Mouse (Mus musculus) brown adipose tissue, adult 24 weeks (tissue): Measurements from ENCODE around the gene Ankdd1b. TPM values are rescaled to one million over a fixed set of nuclear protein-coding genes. Genes with fewer than 3 reads are reported as not detected.
A peak's percentile ranks its signal among the peaks of the same experiment; 100 is the strongest.

Experiments
- H3K27ac ChIP-seq: fragments of 200-500 bp; replicated peaks from 2 replicates; pipeline ENCODE4 v1.5.1; 2012; ENCODE audit warnings: low read depth, mild to moderate bottlenecking, low read length
- H3K4me1 ChIP-seq: fragments of 200-500 bp; 2 replicates; pipeline ENCODE4 v1.6.1; 2012; ENCODE audit warnings: low read length, mixed read lengths; ENCODE audit not compliant: control insufficient read depth, insufficient read depth, insufficient read length
- H3K4me3 ChIP-seq: fragments of 200-500 bp; 2 replicates; pipeline ENCODE4 v1.5.1; 2012; ENCODE audit warnings: low read depth, mild to moderate bottlenecking, low read length, moderate library complexity; ENCODE audit not compliant: insufficient read depth
- polyA plus RNA-seq: library from polyadenylated mRNA; stranded (reverse); fragments of >200 nt; gene quantifications from 2 replicates; pipeline ENCODE4 v1.2.4, GENCODE M21; 2012; ENCODE audit not compliant: missing spikeins, insufficient read depth, insufficient read length

The Ankdd1b gene
- polyA plus RNA-seq, 1 experiment, result not detected

DNA sequence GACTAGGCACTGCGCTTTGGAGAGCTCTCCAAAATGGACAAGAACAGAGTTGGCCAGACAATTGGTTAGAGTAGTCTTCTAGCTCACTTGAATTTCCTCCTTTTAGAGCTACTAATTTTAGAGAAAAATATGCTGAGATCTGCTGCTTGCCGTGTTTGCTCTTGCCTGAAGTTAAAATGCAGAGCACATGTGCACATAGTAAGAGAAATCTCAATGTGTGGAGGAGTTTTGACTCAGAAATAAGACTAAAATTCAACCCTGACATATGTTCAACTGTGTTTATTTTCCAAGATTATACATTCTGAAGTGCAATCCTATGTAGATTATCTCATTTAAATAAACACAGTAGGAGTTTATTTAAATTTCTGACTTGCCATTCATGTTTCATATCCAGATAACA lies 65.5 kb downstream of the Ankdd1b start:
- no peak overlapping the region for H3K4me3 ChIP-seq
- H3K4me1 ChIP-seq, result no peaks in the 10 kb centered on the region
- no peak overlapping the region for H3K27ac ChIP-seq

DNA sequence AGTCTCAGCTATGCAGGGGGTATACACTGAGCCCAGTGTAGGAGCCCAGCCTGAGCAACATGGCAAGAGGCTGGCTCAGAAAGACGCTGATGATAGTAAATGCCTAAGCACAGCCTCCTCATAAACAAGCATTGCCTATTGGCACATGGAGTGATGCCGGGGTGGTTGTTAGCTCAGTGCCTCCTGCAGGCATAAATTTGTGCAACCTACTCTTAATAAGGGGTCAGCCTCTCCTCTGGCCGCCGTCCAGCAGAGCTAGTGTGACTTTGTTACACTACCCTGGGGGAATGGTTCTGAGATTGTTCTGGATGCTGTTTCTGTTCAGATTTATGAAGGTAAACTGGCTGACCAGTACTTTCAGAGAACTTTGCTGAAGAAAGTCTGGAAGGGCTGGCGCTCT lies 69.7 kb downstream of the Ankdd1b start:
- H3K27ac ChIP-seq, result no peak overlapping the region
- H3K4me3 ChIP-seq, result no peak overlapping the region
- no peaks in the 10 kb centered on the region for H3K4me1 ChIP-seq

DNA sequence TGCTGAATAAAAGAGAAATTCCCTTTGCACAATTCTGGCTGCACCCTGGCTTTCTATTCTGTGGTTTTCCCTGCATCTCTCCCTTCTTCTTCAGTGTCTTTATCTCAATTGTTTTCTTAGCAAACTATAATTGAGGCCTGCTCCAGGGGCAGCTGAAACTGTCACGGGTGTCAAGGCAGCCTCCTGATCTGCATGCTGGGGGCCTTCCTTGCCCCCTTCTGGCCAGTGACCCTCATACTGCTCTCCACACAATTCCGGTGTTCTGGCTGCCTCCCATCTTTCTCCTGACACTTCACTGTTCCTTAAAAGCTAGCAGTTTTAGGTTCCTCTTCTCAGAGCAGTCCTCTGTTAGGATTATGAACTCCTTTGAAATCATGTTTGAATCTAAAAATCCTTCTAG lies 81.7 kb downstream of the Ankdd1b start:
- Histone ChIP-seq H3K4me1 (peaks cover 3% of the 10 kb centered on the region), H3K4me3 (peak overlapping the region; percentile 33; the same call in 1 of the 2 replicates), H3K27ac (no peak overlapping the region)

- Histone ChIP-seq H3K27ac (no peak within 1 kb of the TSS), H3K4me3 (peak within 1 kb of the TSS; percentile 98), H3K4me1 (peaks cover 3% of the 10 kb centered on the region)
These were observed 82.7 kb downstream of the Ankdd1b start, which contains the start of gene Poc5 for GRCm38 (mm10) chr13:96388042-96388888. Gene Poc5 (plus strand): TSS chr13:96388294.

- H3K4me1 ChIP-seq, result no peaks in the 10 kb centered on the region
- no peak overlapping the region for H3K4me3 ChIP-seq
- H3K27ac ChIP-seq, result no peak overlapping the region
These were observed 93.1 kb downstream of the Ankdd1b start for GRCm38 (mm10) chr13:96377883-96378282.

- no peak overlapping the region for H3K4me3 ChIP-seq
- no peak overlapping the region for H3K27ac ChIP-seq
- no peaks in the 10 kb centered on the region for H3K4me1 ChIP-seq
These were observed 94.1 kb downstream of the Ankdd1b start for GRCm38 (mm10) chr13:96376871-96377270.

DNA sequence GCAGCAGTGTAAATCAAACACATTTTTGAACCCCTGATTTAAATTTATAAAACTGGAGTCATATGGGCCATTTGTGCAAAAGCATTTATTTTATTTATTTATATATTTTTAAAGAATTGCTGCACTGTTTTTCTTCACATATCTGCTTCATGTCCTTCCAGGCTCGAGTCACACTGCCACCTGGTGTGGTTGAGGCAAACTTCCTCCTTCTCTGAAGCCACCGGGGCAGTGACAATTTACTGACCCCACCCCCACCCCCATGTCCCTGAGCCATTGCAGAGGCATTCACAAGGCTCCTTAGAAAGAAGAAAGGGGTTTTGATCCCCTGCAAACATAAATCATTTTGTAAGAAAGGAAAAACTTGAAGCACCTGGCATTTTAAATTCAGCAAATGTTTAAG lies 95.5 kb downstream of the Ankdd1b start:
- Histone ChIP-seq H3K4me3 (no peak overlapping the region), H3K4me1 (no peaks in the 10 kb centered on the region), H3K27ac (no peak overlapping the region)

Other genes starting within 250 kb of the Ankdd1b start
- gene Poc5, start 82.9 kb downstream of the Ankdd1b start, polyA plus RNA-seq, result 4.2 and 7.3 TPM in 2 replicates
- gene Gm17622, start 19.5 kb upstream of the Ankdd1b start, polyA plus RNA-seq, result not detected in 2 replicates
- gene Polk, start 71.4 kb upstream of the Ankdd1b start, polyA plus RNA-seq, result 2.7 and 3.7 TPM in 2 replicates
- 20.4 and 24.9 TPM in 2 replicates for gene Col4a3bp, start 71.4 kb upstream of the Ankdd1b start, polyA plus RNA-seq
- 3.8 and 5.7 TPM in 2 replicates for gene Hmgcr, start 199.7 kb upstream of the Ankdd1b start, polyA plus RNA-seq